Mouse (Mus musculus): Measurements from ENCODE around the gene Olfr1496. TPM values are rescaled to one million over a fixed set of nuclear protein-coding genes. Genes with fewer than 3 reads are reported as not detected.
"Not testable (repeated sequence)": the region's sequence is repeated elsewhere in the genome, so short reads cannot be mapped to it uniquely, and the experiment has no call there.

Olfr1496 gene
- not detected for total RNA-seq (2022)

DNA sequence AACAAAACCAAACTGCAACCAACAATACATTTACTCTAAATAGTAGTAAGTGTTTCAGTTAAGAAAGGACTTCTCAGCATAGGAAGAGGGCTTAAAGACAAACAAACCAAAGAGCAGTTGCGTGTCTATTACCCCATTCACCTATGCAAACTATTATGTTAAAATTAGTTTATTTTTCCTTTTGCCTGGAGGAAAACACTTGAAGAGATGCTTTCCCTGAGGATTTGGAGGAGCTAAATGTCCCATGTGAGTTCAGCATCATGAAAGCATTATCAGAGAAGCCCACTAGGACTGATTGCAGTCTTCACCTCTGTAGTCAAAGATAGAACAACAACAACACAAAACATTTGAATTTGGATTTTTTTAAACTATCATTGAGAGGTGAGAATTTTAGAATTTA lies at the start of gene Olfr1496:
TSS of gene Olfr1496 (plus strand) at position 301 of the 400 bp plus-strand sequence.
- no peak for DNase-seq (ENCODE audit: low spot score in 2 of 2)

DNA sequence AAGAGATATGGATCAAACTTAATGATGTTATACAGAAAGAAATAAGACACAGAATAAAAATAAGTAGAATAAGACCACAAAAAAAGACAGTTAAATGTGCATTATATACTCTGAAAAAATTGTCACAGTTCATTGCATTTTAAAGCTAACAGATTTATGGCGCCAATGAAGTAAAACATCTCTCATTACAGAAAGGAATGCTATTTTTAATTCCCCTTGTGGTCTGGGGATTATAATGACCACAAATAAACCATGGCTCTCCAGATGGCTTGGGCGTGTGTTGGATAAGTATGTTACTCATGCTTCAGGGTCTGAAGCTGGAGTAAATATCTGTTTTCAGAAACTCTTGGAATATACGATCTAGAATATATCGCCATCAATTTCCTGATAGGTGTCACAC lies 38.2 kb upstream of the Olfr1496 start, which contains the start of gene Olfr1494:
TSS of gene Olfr1494 (plus strand) at position 301 of the 400 bp plus-strand sequence.
- no peak for DNase-seq (ENCODE audit: low spot score in 2 of 2)

DNA sequence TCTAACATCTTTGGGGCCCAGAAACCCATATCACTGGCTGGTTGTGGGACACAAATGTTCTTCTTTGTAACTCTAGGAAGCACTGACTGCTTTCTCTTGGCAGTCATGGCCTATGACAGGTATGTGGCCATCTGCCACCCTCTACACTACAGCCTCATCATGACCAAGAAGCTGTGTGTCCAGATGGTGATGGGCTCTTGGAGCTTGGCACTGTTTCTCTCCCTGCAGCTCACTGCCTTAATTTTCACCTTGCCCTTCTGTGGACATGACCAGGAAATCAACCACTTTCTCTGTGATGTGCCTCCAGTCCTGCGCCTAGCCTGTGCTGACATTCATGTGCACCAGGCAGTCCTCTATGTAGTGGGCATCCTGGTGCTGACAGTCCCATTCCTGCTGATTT lies 28.3 kb upstream of the Olfr1496 start:
- no peak for DNase-seq (ENCODE audit: low spot score in 2 of 2)

DNA sequence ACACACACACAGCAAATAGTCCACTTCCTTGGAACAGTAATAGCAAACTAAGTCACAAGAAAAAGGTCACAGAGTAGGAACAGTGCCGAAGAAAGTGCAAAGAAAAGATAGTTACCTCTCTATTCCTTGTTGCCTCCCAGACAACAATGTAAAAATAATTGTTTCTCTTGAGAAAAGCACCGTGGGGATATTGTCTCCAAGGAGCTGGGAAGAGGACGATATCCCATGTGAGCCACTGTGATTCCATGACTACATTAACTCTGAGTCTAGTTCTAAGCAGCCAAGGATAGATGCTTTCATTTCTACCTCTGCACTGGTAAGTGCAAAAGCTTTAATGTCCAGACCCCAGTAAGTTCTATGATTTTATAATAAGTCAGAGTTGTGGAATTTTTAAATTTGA lies 13.4 kb upstream of the Olfr1496 start, which contains the start of gene Olfr1495:
TSS of gene Olfr1495 (plus strand) at position 301 of the 400 bp plus-strand sequence.
- no peak for DNase-seq (ENCODE audit: low spot score in 2 of 2)

DNA sequence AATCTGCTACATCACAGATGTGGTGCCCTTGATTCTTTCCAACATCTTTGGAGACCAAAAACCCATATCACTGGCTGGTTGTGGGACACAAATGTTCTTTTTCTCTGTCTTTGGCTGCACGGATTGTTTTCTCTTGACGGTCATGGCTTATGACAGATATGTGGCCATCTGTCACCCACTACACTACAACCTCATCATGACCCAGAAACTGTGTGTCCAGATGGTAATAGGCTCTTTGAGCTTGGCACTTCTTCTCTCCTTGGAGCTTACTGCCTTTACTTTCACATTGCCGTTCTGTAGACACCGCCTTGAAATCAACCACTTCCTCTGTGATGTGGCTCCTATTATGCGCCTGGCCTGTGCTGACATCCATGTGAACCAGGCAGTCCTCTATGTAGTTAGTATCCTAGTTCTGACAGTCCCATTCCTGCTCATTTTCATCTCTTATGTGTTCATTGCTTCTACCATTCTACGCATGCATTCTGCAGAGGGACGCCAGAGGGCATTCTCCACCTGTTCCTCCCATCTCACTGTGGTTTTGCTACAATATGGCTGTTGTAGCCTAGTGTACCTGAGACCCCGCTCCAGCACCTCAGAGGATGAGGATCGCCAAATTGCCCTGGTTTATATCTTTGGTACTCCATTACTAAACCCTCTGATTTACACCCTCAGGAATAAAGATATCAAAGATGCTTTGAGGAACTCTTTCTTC lies 9.0 kb upstream of the Olfr1496 start:
- no peak for DNase-seq (ENCODE audit: low spot score in 2 of 2)

DNA sequence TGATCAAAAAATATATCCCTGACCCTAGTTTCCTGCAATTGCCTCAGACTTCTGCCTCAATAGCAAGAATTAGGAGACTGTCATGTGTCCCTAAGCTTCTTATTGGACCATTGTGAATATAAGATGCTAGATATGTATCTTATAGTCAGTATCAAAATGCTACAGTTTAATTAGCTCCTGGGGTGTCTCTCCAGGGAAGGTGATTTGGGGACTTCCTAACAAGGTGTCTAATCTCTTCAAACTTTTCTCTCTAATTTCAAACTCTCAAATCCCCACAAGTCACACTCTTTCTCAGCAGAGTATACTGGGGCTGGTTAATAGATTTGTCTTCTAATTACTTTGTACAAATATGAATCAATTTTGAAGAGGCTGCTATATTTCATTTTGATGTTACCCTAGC lies 20.4 kb downstream of the Olfr1496 start, which contains the start of gene Olfr1497:
TSS of gene Olfr1497 (minus strand) at position 101 of the 400 bp plus-strand sequence.
- DNase-seq (ENCODE audit: low spot score in 2 of 2) = no peak

DNA sequence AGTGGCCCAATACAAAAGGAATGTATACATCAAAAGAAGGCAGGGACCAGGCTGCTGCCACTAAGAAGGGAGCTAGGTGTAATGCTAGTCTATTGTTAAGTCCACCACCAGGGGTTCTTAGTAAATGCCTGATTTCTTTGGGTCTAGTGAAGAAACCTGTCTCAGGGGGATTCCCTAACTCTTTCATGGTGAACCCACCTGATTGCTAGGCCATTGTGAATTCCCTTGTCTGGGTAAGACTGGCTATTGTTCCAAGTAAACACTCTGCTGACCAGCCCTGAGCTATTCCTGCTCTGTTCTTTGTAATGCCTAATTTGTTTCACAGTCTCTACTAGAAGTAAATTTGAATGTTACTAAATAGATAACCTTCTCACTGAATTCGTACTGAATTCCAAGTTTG lies 27.8 kb downstream of the Olfr1496 start:
- not testable (repeated sequence) for DNase-seq (ENCODE audit: low spot score in 2 of 2)

DNA sequence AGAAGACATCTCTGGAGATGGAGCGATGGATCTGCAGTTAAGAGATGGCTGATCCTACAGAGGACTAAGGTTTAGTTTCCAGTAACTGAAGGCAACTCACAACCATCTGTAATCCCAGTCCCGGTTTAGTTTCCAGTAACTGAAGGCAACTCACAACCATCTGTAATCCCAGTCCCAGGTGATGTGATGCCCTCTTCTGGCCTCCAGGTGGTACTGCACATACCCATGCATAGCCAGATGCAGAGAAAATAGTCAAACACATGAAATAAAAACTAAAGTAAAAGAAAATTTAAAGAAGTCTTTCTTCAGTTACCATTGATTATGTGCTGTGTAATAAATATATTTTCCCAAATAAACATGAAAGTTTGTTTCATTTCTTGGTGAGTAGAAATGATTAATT lies 35.1 kb downstream of the Olfr1496 start:
- no peak for DNase-seq (ENCODE audit: low spot score in 2 of 2)

DNA sequence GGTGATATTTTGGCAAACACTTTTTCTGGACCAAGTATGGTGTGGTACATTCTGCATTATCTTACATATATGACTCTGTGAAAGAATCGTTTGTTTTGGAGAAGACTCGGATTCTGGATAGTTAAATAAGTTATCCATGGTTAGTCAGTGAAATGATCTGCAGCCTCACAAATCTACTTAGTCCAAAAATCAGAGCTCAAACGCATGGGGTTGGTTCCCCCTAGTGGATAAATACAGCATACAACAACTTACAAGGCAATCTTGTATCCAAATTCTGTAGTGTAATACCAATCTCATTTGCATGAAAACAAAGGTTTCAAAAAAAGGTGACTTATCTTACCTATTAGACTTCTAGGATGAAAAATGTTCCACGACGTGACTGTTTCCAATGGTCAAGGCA lies 41.1 kb downstream of the Olfr1496 start:
- DNase-seq (ENCODE audit: low spot score in 2 of 2) = no peak

DNA sequence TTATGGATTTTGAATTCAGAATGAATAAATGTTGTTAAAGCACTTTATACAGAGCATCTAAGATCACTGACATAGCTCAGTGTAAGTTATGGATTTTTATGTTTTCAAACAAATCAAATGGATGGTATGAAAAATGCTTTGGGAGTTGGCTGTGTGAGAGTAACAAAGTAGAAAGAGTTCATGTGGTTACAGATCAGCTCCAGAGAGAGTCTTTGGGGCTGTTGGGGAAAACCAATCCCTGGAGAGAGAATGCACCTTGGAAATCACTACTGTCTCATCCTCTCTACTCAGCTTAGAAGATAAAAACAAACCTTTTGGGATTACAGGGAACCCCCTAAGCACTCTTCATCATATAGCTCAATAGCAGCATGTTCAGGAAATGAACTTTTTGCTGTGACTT lies 41.7 kb downstream of the Olfr1496 start, which contains the start of gene Olfr1499:
TSS of gene Olfr1499 (minus strand) at position 101 of the 400 bp plus-strand sequence.
- no peak for DNase-seq (ENCODE audit: low spot score in 2 of 2)

DNA sequence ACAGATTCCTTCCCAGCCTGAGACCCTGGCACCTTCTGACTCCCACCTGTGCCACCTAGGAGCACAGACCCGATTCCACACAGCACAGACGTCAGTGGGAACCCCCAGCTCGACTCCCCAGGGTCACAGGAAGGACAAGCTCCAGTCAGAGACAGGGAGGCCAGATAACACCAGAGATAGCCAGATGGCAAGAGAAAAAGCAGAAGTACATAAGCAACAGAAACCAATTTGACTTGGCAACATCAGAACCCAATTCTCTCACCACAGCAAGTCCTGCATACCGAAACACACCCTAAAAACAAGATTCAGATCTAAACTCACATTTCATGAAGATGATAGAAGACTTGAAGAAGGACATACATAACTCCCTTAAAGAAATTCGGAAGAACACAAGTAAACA lies 43.2 kb downstream of the Olfr1496 start:
- no peak for DNase-seq (ENCODE audit: low spot score in 2 of 2)

DNA sequence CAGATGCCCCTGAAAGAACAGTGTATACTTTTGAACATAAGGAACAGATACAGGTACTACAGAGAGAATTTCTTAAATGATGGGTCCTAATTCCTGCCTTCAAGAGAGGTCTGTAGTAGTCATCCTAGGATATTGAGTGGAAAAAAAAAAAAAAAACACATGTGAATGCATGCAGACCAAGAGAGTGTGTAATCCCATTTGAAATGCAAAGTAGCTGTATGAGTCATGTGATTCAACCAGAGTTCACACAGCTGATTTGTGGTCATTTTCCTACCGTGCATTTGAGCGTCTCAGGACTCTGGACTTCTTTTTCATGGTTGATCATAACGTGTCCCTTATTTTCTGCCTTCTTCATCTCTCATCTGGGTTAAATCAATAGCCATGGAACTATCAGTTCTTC lies 50.8 kb downstream of the Olfr1496 start:
- DNase-seq (ENCODE audit: low spot score in 2 of 2) = no peak

DNA sequence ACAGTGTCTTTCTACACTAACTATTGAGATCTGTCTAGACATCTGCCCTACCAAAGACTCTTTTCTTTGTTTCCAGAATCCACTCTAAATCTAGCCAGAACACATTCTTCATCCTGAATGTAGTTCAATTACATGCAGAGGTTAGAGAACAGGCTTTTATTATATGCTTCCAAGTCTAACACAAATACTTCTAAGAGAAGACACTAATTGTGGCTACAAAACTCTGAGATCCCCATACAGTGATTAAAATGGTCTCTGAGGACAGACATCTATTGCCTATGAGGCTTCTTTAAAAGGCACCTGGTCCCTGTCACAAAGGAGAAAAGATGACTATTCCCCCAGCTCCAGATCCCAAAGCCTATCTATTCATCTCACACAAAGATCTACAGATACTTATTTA lies 52.7 kb downstream of the Olfr1496 start, which contains the start of gene Olfr1500:
TSS of gene Olfr1500 (minus strand) at position 101 of the 400 bp plus-strand sequence.
- no peak for DNase-seq (ENCODE audit: low spot score in 2 of 2)

Other genes starting within 250 kb of the Olfr1496 start
- not detected for gene Olfr1480, start 250.0 kb upstream of the Olfr1496 start, total RNA-seq (2022)
- not detected for gene Olfr1484, start 194.4 kb upstream of the Olfr1496 start, total RNA-seq (2022)
- not detected for gene Olfr1487, start 160.5 kb upstream of the Olfr1496 start, total RNA-seq (2022)
- gene Olfr1489, start 146.3 kb upstream of the Olfr1496 start, total RNA-seq (2022) = not detected
- gene Olfr1490, start 126.8 kb upstream of the Olfr1496 start, total RNA-seq (2022) = not detected
- not detected for gene Olfr1491, start 80.6 kb upstream of the Olfr1496 start, total RNA-seq (2022)
- not detected for gene Olfr1493-ps1, start 54.6 kb upstream of the Olfr1496 start, total RNA-seq (2022)
- not detected for gene Olfr1494, start 38.1 kb upstream of the Olfr1496 start, total RNA-seq (2022)
- gene Olfr1495, start 13.3 kb upstream of the Olfr1496 start, total RNA-seq (2022) = not detected
- gene Olfr1497, start 20.3 kb downstream of the Olfr1496 start, total RNA-seq (2022) = not detected
- not detected for gene Olfr1499, start 41.6 kb downstream of the Olfr1496 start, total RNA-seq (2022)
- not detected for gene Olfr1500, start 52.6 kb downstream of the Olfr1496 start, total RNA-seq (2022)
- not detected for gene Olfr1501, start 72.8 kb downstream of the Olfr1496 start, total RNA-seq (2022)
- gene Olfr1502, start 83.9 kb downstream of the Olfr1496 start, total RNA-seq (2022) = not detected
- gene Olfr1504, start 120.0 kb downstream of the Olfr1496 start, total RNA-seq (2022) = not detected
- not detected for gene Olfr1505, start 135.7 kb downstream of the Olfr1496 start, total RNA-seq (2022)